Mouse (Mus musculus): ENCODE measurements around the gene Cpd.

DNA sequence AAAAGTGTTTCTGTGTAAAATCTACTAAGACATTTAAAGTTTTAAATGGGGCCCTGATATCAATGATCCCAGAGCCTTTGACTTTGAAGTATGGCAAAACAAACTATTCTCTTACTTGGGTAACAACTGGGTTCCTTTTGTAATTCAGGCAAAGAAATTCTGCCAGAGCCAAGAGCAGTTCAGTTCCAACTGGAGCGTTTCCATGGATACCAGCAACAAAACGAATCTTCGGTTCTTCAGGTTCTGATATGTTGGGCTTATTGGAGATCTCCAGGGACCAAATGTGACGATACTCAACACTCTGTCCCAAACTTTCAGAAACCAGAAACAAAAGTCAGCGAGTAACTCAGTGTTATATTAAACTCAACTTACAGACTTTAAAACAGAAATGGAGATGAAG, 51.5 kb downstream of the Cpd start:
- no peak for TF ChIP-seq CTCF (IDR thresholded peaks at IDR 0.05; ENCODE audit: control insufficient read depth, insufficient read depth, low read length)
- TF ChIP-seq POLR2A (IDR thresholded peaks at IDR 0.05; ENCODE audit: borderline replicate concordance, control insufficient read depth, low read depth, low read length): no peak
